Mouse (Mus musculus): ENCODE results near the gene Sufu.

Sufu gene

GRCm38 (mm10) chr19:46531071-46532030 is 134.7 kb downstream of the Sufu start:
- DNase-seq (ENCODE audit: low spot score): no peak

DNA sequence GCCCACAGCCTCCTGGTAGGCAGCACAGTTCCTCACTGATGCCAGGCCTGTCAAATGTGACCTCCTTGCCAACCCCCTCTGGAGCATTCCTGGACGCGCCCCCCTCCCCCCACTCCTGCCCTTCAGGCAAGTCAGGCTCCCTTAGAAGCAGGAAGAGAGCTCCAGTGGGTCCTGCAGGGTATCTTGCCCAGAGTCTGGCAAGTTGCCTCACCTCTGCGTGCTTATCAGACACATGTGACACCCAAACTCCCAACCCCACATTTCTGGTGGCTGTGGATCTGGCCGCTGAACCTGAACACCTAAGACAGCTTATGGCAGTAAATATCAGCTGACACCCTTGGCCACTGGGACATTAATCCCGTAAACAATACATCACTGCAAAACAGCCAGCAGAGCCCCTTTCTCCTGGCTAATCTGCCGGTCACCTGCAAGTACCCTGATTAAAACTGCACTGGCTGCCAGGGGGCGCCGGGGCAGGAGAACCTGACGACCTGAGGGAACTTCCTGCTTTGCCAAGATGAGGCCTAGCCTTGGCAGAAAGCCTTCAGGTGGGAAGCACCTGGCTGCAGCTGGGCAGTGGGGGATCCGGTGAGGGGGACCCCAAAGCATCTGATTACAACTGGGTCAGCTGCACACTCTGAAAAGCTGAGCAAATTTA is 135.5 kb downstream of the Sufu start:
- no peak for DNase-seq (ENCODE audit: low spot score)

DNA sequence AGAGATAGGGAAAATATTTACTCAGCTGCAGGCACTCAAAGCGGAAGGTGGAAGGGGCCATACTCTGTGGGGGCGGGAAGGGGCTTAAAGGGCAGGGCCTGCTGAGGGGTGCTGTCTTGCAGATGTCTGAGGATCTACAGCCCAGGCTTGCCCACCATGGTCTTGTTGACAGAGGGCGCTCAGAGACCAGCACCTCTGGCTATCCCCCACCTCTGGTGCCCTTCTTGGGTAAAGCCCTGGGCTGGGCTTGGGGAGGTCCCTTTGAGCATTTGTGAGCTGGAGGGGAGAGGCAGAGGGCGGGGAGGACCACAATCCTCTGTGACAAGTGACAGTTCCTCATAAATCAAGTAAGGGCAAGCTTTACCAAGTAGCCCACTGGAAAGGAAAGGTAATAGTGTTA is 136.4 kb downstream of the Sufu start:
- no peak for DNase-seq (ENCODE audit: low spot score)

DNA sequence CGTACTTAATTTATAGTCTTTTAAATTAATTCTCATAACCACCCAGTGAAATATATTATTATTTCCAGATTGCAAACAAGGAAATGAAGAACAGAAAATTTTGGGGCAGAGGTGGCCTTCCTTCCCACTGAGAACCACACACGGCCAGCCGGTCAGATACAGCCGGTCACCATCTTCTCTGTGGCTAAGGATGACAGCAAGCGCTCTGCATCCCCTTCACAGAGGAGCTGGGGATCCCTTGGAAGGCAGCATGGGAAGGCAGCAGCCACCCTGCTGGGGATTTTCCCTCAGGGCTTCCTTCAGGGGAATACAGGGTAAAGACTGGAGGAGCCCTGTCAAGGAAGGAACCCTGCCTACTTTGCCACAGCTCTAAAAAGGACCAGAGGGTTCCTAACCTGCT is 136.8 kb downstream of the Sufu start:
- DNase-seq (ENCODE audit: low spot score): no peak

DNA sequence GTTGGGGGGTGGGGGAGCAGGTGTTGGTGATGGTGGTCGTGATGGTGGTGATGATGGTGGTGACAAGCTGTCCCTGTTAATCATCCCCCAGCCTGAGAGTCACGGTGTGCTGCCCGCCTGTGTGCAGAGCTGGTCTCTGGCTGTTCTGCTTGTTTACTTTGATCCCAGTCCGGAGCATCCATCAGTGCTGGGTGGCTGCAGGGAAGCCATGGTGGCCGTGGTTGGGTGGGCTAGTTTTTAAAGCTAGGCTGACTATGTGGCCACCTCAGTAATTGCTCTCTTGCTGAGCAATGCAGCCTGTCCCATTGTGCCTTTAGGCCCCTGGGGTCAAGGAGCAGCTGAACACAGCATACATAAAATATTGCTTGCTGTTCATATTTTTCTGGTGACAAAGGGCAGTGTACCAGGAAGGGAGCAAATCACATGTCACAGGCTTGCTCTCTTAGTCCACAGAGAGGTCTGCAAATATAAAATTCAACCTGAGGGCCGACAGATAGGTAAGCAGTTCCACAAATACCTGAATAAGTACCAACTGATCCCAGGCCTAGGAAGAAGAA is 137.9 kb downstream of the Sufu start:
- DNase-seq (ENCODE audit: low spot score): no peak

GRCm38 (mm10) chr19:46537357-46537756 is 140.7 kb downstream of the Sufu start:
- no peak for DNase-seq (ENCODE audit: low spot score)

GRCm38 (mm10) chr19:46538213-46538612 is 141.5 kb downstream of the Sufu start:
- no peak for DNase-seq (ENCODE audit: low spot score)

Data from ovary, adult 18-20 months (tissue).